Mouse (Mus musculus): ENCODE results near the gene Itga3.

Itga3 gene

DNA sequence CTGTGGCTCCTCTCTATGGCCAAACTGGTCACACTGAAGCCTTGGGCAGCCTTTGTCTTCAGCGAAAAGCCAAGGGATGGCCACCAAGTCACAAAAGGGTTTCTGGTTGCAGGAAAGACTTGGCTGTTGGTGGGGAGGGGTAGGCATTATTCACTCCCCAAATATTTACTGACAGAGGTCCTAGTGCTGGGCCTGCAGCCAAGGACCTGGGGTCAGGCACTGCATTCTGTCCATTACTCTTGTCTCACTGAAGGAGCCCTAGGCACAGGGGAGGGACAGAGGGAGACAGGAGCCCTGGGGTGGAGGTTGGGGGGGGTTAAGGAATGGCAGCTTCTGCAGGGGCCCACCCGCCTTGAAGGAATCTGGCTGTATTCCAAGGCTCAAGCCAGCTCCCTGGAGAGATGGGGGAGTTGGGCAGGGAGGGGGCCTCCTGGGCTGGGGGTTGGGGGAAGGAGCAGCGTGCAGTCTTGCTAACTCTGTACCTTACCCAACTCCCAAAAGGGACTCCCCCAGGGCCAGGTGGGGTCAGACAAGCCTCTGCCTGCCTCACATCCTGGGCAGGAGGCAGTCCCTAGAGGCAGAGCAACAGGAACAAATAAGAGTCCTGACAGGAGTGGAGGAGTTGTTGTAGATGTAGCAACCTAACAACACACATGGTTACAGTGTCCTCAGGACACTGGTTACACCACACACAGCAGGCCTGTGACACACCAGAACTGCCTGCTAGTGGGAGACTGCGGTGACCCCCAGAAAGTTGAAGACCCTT lies 20.2 kb upstream of the Itga3 start:
- DNase-seq (ENCODE audit: extremely low read depth, insufficient read length, low spot score), result peak; percentile 87

DNA sequence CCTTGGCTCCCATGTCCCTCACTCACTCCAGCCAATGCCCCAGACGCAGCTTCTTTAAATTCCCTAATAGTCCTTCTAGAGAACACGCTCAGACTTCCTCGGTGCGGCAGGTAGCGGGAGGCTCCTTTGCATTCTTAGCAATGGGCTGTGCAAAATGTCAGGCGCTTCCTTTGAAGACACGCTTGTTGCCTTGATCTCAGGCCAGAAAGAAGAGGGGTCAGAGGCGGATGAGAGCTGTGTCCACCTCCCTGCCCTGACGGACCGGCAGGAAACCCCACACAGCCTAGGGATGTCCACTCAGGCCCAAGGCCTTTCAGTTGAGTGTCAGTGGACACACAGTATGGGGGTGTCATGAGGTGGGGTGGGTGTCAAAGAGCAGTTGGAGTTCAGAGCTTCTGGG lies 19.0 kb upstream of the Itga3 start:
- no peak for DNase-seq (ENCODE audit: extremely low read depth, insufficient read length, low spot score)

DNA sequence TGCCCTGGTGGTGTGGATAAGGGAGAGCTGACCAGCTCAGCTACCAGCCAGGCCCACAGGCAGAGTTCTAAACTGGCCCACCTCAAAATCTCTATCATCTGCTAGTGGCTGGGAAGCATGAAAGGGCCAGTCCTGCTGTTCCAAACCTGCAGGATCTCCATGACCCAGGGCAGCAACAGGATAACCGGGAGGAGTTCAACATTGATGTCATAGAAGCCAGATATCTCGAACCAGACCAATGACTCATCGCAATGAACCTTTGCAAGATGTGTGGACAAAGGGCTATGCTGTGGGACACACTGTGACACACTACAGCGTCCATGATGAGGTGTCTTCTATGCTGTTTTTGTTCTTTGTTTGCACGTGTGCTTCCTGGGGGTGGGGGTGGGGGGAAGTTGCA lies 16.5 kb upstream of the Itga3 start:
- DNase-seq (ENCODE audit: extremely low read depth, insufficient read length, low spot score), result no peak

DNA sequence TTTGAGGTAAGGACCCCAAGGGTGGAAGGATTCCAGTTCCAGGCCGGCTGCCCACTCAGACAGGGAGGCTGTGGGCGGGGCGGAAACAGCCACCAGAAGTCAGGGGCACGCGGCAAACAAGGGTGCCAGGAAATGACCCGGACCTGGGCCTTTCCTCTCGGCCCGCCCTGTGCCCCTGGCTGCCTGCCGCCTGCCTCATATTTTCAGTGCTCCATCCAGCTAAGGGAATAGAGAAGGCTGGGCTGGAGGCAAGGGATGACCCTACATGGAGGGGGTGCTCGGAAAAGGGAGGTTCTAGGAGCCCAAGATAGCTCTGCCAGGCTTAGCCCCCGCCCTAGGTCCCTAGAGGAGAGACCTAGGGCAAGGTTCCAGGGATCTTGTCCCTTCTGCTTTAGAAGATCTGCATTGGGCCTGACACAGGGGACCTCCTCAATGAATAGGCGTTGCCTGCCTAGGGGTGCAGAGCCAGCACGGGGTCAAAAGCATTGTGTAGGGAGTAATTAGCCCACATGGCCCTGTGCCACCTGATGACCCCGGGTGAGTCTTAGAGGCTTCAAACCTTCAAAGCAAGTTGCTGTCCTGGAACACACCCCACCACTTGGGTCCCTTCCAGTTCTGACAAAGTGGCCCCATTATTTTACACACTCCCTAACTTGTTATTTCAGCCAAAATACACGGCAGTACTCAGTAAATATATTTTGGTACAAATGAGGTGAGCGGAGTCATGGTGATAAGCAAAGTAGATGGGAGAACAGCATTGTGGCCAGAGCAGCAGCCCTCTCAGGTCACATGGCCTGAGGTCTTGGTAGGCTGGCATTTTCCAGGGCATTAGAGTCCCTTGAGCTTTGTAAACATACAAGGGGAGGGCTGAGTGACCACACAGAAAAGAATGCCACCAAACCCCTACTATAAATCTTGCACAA lies 12.5 kb upstream of the Itga3 start:
- DNase-seq (ENCODE audit: extremely low read depth, insufficient read length, low spot score), result peak; percentile 83

DNA sequence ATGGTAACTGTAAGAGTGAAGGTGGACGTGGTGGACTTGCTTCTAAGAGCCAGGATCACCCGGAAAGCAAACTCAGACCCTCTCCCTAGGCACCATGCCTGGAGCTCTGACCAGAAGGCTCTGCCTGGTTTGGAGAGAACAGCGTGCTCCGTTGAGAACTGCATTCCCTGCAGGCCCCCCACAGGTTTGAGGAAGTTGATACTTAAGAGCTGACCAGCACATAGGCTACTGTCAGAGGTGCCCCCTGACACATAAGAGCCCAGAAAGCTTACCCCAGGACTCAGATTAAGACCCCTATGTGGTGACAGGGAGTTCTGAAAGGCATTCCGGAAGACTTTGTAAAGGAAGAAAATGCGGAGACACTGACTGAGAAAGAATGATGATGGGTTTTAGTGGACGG lies 11.7 kb upstream of the Itga3 start:
- no peak for DNase-seq (ENCODE audit: extremely low read depth, insufficient read length, low spot score)

DNA sequence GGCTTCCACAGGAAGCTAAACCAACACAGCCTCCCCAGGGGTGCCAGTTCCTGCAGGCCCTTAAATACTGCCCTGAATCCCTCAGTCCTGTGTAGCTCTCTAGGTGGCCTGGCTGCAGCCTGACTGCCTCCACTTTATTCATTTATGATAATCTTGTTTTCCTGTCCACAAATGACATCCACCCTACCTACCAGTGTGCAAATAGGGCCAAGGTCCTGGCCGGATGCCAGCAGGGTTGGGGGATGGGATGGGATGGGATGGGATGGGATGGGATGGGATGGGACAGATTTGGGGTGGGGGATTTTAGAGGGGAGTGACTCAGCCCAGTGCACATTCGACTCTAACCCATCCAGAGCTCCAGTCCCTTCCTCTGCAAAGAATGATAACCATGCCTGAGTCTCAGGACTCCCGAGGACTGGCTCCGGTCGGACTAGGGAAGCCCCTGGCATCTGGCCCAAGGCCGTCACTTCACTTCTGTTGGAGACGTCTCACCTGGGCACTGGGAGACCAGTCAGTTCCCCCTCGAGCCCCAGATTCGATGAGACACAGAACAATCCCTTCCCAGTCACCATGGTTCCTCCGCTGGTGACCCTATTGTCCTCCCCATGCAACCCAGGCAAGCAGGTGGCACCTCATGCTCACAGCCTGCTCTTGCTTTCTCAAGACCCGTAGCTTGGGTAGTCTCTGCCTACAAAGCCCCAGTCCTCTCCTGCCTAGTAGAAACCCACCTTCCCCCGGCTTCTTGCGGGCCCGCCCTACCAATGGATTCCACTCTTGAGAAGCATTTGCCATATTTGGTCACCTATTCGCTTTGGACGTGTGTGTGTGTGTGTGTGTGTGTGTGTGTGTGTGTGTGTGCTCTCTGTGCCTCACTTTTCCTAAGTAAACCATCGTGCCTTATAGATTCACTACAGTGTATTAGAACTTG lies 11.0 kb upstream of the Itga3 start:
- DNase-seq (ENCODE audit: extremely low read depth, insufficient read length, low spot score), result no peak

DNA sequence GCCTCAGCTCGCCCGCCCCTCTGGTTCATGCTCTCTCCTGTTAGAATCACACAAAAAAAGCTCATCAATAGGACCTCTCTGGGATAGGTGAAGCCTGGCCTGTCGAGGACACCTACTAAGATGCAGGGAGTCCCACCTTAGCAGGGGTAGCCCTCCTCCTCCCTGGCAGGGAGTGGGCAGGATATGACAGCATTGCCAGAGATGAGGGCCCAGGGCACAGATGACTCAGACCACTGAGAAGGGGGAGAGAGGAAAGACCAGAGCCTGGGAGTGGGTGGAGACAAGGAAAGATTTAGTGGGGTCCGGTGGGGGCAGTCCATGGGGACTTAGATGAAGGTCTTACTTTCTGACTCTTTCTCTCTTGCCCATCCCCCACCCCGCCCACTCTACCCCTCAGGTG lies 9.6 kb upstream of the Itga3 start:
- no peak for DNase-seq (ENCODE audit: extremely low read depth, insufficient read length, low spot score)

DNA sequence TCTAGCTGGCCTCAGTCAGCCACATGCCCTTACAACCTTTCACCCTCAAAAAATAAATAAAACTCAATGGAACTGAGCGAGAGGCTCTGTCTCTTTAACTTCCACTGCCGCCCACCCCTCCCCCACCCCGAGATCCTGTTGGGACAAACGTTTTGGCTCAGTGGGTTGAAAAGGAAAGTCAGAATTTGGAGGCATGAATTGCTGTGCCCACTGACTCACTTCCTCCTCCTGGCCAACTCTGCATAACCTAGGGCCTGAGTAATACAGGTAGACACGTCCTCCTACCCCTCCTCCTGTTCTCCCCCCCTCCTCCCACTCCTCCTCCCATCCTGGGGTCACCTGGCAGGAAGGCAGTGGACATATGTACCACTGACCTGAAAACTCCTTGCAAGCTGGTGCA lies 9.1 kb upstream of the Itga3 start:
- DNase-seq (ENCODE audit: extremely low read depth, insufficient read length, low spot score), result peak; percentile 75

DNA sequence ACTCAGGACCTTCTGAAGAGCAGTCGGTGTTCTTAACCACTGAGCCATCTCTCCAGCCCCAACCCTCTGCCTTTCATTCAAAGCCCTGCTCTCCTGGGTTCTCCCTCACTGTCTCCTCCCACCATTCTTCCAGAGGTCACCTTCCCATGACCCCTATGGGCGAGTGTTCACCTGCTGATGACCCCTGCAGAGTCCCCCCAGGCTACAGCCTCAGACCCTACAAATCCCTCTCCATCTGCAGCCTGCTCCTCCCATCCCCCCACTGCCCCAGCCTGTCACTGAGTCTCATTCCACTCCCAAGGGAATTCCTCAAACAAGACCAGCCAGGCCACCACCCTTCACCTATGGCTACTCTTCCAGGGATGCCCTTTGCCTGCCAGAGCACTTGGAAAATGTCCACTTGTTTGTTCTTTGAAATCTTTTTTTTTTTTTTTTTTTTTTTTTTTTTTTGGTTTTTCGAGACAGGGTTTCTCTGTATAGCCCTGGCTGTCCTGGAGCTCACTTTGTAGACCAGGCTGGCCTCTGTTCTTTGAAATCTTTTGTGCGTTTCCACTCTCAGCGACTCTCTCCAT lies 8.3 kb upstream of the Itga3 start:
- DNase-seq (ENCODE audit: extremely low read depth, insufficient read length, low spot score), result no peak

DNA sequence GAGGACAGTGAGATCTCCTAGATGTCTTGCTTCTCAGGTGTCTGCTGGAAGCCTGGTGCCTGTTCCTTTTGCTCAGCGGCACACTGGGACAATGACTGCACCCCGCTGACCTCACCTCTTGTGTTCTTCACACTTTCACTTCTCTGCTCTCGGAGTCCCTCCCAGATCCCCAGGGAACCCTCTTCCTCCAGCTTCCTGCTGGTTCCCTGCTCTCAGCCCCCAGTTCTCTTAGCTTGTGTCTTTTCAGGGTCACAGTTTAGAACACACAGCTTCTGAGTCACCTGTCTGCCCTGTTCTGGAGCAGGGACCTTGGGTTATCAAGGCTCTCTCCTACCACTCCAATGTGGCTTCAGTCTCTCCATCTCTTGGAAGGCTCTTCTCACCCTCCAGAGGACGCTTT lies 7.6 kb upstream of the Itga3 start:
- DNase-seq (ENCODE audit: extremely low read depth, insufficient read length, low spot score), result no peak

DNA sequence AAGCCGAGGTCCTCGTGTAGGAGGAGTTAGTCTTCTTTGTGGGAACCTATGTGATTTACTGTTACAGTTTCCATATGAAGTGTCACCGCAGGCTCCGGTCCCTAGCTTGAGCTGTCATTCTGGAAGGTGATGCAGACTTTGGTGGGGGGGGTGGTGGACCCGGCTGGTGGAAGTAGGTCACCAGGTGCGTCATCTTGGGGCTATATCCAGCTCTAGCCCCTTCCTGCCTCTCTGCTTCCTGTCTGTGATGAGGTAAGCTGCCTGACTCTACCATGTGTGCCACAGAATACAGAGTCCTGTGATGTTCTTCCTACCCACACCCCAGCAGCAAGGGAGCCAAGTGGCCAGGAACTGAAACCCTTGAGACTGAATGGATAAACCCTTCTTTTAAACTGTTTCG lies 6.3 kb upstream of the Itga3 start:
- no peak for DNase-seq (ENCODE audit: extremely low read depth, insufficient read length, low spot score)

DNA sequence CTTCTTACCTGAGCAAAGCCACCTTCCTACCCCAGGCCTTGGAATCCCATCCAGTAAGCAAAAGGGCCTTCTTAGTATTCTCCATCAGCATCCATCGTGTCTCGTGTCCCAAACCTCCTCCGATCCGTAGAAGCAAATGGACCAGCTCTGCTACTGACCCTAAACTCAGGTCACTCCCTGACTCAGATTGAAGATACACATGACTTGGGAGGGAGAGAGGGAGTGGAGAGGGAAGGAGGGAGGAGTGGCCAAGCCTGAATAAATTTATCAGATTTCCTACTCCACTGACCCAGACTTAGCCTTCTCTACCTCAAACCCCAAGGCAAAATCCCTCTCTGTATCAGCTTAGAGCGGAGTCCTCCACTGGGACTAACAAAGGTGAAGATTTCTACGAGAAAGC lies 4.2 kb upstream of the Itga3 start:
- DNase-seq (ENCODE audit: extremely low read depth, insufficient read length, low spot score), result no peak

DNA sequence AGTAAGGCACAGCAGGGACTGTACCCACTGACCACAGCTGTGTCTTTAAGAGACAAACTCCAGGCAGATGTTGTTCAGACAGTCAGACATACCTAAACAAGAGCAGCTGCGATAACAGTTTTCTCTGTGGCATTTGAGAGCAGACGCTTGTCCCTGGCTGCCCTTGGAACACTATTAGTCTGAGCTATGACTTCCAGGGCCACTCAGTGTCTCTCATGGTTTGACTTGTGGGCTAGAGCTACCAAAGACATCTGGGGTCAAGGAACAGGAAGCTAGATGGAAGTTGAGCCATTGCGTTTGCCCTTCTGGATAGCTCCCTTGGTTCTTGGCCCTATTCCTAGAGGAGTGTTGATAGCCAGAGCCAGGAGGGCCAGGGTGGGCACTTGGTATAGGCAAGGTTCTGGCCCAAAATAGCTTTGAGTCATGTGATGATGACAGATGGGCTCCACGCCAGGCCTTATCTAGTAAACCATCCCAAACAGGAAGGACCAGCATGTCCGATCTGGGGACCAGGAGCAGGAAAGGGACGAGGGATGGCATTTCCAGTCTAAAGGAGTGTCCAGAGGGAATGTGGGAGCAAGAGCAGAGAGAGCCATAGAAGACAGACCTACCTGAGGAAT lies 2.8 kb upstream of the Itga3 start:
- DNase-seq (ENCODE audit: extremely low read depth, insufficient read length, low spot score), result no peak

DNA sequence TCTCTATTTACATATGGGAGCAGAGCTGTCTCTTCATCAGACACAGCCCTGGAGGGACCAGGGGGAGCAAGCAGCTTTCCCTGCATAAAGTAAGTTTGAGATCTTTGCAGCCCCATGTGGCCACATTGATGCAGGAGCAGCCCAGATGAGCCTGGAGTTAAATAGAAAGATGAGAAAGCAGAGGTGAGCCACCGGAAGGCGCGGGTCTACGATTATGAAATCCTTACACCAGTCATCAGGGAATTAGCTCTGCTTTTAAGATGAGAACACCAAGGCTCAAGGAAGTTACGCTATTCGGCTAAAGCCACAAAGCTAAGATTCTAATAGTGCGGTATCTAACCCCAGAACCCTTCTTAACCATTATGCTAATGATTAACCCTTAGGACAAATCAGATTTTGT lies 1.4 kb upstream of the Itga3 start:
- peak; percentile 71 for DNase-seq (ENCODE audit: extremely low read depth, insufficient read length, low spot score)

DNA sequence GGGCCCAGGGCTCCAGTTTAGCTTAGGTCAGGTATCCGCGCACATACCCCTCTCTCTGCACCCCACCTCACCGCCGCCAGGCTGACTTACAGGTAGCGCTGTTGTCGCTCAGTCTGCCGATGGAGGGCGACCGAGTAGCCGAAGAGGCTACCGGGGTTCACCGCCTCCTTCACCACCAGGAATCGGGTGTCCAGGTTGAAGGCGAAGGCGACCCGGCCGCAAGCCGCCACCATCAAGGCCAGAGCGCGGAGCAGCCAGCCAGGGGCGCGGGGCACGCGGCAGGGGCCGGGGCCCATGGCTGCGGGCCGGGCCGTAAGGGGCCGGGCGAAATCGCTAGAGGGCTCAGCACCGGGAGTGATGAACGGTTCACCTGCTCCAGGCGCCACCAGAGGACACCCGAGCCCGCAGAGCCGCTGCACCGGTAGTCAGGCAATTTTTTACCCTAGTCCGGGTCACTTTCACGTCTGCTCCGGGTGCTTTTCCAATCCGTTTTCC lies 513 bp downstream of the Itga3 start:
- peak; percentile 76 for DNase-seq (ENCODE audit: extremely low read depth, insufficient read length, low spot score)

DNA sequence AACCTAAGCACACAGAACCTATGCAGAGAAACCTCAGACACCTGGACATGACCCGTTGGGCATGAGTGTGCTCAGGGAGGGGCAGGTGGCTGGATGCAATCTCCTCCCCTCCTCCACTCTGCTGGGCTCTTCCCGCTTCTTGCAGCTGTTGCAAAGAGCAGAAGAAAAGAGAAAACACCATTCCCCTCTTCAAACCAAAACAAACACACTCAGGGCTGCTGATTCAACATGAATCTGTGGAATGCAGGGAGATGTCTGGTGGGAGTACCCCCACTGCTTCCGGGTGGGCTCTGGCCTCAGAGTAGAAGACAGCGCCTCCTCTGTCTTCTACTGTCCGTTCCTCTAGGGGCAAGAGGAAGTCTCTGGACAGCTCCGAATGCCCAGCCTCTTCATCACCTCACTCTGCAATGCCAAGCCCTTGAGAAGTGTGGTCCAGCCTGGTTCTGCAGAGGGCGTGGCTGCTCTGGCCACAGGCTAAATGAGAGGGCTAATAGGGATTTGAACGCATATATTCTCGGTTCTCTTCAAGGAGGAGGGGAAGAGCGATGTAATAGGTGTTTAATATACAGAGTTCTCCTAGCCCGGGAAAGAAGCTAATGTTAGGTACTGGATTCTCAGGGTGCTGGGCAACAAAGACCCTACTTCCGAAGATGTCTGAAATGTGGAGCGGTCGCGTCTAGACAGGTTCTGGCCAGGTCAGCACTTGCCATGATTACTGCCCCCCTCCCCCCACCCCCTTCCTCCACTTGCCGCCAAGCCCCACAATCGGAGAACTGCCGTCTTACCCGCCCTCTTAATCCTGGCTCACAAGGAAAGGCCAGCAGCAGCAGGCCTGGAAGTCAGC lies 1.2 kb downstream of the Itga3 start:
- DNase-seq (ENCODE audit: extremely low read depth, insufficient read length, low spot score), result peak; percentile 65

DNA sequence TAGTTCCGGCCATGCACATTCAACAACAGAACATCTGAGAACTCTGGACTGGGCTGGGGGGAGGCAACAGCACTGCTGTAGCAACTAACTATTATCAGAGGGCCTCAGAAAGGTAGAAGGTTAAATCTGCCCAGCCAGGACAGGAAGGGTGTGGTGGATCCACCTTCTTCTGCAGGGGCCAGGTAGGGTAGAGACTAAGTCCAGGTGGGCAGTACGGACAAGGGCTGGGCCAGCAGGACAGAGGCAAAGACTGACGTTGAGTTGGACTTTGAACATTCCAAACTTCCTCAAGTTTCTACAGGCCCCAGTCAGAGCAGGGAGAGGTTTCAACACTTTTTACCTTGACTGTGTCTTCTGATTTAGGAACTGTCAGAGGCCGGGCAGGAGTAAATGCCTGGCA lies 1.9 kb downstream of the Itga3 start:
- no peak for DNase-seq (ENCODE audit: extremely low read depth, insufficient read length, low spot score)

DNA sequence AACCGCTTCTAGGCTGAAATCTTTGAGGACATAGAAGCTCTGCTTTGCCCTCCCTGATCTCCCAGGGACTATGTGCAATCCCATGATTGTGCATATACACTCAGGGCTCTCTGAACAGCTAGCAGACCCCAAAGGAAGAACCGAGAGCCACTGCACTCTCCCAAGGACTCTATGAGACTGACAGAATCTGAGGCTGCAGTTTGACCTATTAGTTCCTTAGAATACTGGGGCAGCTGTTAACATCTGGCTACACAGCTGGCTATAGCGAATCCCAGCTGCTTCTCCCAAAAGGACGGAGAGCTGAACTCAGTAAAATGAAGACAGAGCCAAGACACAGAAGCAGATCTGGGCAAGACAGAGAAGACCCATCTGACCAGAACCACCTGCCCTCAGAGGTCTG lies 2.8 kb downstream of the Itga3 start:
- DNase-seq (ENCODE audit: extremely low read depth, insufficient read length, low spot score), result no peak

DNA sequence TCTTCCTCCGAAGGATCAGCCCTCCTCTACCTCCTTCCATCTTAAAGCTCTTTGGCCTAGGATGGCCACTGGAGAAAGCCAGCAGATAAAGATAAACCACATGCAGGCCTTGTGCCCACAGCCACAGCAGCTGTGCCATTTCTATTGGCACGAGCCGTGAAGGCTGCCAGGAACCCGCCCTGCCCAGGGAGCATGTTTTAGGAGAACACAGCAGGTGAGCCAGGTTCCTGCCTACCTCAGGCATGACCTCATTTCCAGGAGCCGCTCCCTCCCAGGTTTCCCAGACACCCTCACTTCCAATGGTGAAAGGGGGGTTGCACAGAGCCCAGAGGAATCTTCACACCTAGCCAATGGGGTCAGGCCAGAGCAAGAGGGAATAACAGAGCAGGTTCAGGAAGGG lies 3.8 kb downstream of the Itga3 start:
- DNase-seq (ENCODE audit: extremely low read depth, insufficient read length, low spot score), result peak; percentile 57

All from 3134 (cell line).